Mouse (Mus musculus) adipocyte (in vitro differentiated cells): ENCODE data around the gene Capns2.
A peak's percentile ranks its signal among the peaks of the same experiment; 100 is the strongest.

Experiments
- DNase-seq: peaks from one replicate; pipeline ENCODE4 v3.0.0-alpha.2; 2016; ENCODE audit warnings: low spot score

Capns2 gene

DNA sequence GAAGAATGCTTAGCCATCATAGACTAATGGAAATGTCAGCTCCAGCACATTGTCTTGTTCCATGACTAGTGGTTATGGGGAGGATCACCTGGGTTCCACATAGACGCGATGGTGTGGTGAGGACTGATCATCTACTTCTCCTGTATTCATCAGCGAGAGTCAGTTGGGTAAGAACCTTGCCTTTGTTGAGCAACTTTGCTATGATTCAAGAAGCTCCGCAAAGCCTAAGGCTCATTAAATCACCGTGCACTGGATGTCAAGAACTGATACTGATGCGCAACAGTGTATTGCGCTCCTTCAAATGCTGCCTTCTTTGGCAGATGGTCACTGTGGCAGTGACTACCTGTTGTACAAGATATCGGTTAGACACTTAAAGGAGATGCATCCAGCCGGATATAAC lies 5.3 kb downstream of the Capns2 start:
- no peak for DNase-seq

DNA sequence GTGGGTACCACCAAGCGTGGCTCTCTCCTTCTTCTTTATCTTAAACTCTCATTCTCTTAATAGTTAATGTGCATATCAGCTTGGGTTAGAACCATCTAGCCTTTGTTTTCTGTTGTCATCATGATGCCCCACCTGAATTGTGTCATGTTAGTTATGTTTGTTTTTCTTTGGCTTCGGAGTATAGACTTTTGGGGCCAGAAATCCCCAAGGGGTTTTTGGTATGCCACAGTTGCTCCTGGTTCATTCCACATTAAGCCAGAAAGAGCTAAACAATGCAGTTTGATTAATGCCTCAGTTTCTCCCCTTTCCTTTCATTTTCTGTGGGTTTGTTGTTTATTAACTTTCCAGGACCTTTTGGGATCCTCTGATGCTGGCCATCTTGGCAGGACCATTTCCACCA lies 7.2 kb downstream of the Capns2 start:
- no peak for DNase-seq

DNA sequence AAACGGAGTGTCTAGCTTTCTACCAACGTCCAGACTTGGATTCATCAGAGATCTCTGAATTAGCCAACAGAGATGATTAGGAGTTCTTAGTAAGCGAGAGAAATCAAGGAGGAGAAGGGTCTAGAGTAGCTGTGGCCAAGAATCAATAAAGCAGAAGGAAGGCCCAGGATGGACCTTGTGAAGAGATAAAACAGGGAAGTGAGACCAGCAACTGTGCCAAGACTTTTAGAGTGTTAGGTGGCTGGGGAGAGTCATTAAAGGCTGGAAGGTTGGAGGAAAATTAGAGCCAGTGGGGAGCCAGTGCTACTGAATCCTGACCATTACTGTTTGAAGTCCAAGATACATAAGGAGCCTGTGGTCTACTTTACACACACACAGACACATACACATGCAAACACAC lies 10.3 kb downstream of the Capns2 start:
- DNase-seq: no peak

DNA sequence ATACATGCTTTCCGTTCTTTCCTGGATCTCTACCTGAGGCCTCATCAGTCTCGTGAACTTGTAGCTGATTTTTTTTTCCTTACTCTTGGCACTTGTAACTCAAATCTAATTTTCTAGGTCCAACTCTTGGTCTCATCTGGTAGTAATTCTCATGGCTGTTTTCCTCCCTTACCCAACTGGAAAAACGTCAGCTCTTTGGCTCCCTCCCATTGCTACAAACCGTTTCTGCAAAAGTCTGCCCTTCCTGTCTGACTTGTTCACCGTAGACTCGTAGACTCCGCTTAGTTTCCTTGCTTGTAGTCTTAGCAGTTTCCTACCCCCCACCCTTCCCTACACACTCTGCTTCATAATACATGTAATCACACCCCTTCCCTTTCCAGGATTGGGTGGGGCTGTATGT lies 12.2 kb downstream of the Capns2 start:
- DNase-seq: peak; percentile 9

DNA sequence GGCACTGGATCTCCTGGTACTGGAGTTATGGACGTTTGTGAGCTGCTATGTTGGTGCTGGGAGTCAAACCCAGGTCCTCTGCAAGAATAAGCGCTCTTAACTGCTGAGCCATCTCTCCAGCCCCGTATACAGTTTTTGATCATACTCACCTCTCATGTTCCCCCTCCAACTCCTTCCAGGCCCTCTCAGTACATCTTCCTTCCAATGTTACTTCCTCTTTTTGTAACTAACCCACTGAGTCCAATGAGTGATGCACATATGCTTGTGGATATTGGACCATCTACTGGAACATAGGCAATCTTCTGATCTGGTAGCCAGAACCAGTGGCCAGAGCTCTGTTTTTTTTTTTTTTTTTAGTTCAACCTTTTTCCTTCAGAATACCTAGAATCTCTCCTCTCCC lies 14.9 kb downstream of the Capns2 start:
- no peak for DNase-seq

DNA sequence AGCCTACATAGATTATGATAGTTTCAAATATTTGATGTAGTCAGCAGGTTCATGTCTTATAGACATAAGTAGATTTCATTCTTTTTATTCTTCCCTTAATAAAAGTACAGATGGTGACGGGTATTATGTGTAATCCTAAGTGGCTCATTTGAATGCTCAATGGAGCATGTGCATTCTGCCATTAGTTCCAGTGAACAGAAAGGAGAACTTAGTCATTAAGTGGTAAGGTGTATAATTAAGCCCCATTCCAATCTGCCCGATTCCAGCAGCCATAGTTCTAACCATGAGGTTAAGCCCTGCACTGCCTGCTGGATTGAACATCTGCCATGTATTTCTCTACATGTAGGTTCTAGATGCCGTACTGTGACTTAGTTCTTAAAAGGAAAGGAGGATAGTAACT lies 20.6 kb downstream of the Capns2 start:
- DNase-seq: no peak

DNA sequence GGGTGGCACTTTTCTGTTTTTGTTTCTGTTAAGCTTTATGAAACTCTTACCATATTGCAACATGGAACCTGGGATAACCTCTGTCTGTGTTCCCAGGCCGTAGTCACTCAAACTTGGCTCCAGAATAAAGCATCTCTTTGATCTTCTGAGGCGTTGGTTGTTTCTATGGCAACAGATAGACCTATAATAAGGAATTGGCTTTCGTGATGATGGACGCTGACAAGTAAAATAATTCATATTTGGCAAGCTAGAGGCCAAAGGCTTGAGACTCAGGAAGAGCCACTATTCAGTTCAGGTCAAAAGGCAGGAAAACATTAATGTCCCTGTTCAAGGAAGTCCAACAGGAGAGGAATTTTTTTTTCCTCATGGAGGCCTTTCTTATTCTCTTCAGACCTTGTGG lies 27.8 kb downstream of the Capns2 start:
- DNase-seq: peak; percentile 16

DNA sequence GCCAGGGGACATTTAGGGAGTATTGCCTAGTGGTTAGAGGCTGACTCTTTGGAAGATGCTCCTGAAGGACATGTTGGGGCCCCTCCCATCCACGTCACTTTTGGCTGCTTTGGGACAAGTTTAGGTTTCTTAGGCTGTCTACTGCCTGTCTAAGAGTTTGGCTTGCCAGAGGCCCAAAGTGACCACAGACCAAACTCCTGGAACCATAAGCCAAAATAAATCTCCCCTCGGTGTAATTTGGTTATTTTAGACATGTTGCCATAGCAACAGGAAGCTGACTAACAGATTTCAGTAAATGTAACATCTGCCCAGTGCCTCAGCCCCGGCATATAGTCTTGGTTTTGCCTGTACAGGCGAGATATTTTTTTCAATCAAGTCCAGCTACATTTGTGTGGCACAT lies 36.8 kb downstream of the Capns2 start:
- DNase-seq: no peak

DNA sequence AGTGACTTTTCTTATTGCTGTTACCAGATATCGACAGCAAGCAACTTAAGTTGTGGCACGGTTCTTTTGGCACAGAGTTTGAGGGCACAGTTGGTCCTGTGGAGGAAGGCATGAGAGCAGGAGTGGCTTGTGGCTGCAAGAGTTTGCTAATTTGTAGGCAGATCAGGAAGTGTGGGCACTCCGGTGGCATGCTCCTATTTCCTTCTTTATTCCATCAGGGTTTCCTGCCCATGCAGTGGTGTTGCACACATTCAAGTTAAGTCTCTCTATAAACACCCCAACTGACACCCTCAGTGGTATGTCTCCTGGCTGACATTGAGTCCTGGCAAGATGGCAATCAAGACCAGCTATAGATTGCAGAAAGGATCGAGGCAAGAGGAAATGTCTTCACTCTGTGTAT lies 47.9 kb downstream of the Capns2 start:
- DNase-seq: no peak

DNA sequence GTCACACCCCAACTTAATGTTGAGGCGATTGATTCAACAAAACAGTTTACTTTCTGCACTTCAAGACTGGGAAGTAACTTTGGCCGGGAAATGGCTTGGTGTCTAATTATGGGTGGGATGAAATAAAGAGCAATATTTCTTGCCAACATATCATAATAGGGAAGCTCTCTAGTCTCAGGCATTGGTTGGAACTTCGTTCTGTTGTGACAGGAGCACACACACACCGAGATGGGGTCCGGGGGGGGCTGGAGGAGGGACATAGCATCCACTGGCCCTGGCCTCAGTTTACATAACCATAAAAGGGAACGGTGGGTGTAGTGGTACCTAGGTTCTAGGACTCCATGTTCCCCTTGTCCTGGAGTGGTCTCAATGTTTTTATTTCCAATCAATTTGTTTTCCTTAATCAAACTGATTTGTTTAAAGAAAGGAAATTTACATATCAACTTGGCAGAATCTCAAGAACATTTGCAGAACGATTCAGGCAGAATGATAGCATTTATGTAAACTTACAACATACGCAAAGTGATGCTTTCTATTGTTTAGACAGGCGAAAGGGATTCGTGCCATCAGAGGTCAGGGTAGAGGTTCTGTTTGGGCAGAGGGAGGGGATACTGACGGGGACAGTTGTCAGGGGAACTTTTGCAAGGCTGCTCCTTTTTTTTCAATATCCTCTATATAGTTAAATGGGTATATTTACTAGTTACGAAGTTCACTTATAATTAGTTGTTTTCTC lies 49.6 kb downstream of the Capns2 start:
- no peak for DNase-seq
